Mouse (Mus musculus): ENCODE measurements around the gene Setd4. TPM values are rescaled to one million over a fixed set of nuclear protein-coding genes. Genes with fewer than 3 reads are reported as not detected.

Setd4 gene
- total RNA-seq, 4 experiments from 2014 or later: 8.6 to 12.9 (median 11.4) TPM

DNA sequence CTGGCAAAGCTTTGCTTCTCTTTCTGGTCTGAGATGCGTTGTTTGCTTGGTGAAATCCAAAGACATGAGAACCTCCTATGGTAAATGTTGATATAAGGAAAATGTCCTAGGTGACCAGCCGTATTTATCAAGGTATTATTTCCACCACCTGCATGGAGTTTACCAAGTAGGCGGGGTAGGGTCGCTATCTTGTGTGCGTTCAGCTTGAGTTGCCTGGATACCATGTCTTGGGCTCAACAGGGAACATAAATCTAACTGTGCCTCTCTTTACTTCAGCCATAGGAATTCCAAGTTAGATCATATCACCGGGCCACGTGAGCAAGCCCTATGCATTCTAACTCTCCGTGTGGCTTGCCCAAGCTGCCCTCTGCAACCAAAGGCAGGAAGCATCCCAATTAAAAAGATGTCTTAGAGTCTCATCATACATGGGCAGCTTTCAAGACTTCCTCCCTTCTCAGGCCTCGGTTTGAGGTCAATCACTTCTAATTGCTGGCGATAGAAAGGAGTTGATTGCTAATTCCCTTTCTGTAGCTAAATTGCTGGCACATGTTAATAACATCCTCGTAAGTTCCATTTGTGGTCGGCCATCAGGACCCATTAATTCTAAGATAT is 57.4 kb downstream of the Setd4 start:
- no peak for DNase-seq (ENCODE audit: low spot score in 2 of 2)

DNA sequence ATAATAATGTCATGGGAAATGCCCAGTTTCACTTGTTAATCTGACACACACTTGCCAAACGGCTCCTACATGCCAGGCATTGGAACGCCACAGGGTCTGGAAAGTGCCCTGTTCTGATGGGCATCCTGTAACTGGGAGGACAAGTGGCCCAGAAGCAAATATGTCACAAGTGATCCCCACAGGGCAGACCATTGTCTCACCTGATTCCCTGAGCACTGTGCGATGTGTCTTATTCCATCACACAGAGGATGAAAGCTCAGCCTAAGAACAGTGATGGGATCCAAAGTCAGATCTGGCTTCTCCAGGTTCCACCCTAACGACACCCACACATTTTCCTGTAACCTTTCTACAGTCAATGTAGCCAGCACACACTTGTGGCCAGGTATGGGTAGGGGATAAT is 58.9 kb downstream of the Setd4 start:
- no peak for DNase-seq (ENCODE audit: low spot score in 2 of 2)

DNA sequence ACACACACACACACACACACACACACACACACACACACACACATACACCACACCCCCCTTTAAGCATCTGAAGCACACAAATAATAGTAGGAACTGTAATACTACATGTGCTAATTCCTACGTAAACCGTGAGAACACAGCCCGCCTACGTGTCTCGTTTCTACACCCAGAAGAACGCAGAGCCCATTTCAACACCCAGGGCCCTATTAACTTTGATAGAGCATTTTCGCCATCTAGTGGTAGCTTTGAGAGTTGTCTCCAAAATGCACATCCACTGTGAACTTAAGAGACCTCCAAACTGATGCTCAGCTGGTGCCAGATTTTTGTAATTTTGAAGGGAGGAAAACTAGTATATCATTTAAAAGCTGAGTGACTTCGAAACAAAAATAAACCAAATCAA is 60.2 kb downstream of the Setd4 start:
- peak; percentile 29 to 65 for DNase-seq (ENCODE audit: low spot score in 2 of 2)

DNA sequence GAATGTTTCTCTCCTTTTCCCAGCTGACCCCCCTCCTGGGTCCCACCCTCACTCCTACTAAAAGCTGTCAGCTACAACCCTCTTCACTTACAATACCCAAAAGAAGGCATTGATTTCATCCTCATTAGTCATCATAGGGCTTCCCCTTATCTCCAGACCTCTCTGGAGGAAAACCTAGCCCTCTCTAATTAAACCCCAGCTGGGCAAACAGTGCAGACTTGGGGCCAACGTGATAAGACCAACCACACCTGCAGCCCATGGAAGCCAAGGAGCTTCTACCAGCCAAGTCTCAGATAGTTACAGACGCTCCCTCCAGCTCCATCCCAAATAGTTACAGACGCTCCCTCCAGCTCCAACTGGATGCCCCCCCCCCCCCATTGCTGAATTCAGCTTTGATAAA is 64.0 kb downstream of the Setd4 start:
- DNase-seq (ENCODE audit: low spot score in 2 of 2): no peak

DNA sequence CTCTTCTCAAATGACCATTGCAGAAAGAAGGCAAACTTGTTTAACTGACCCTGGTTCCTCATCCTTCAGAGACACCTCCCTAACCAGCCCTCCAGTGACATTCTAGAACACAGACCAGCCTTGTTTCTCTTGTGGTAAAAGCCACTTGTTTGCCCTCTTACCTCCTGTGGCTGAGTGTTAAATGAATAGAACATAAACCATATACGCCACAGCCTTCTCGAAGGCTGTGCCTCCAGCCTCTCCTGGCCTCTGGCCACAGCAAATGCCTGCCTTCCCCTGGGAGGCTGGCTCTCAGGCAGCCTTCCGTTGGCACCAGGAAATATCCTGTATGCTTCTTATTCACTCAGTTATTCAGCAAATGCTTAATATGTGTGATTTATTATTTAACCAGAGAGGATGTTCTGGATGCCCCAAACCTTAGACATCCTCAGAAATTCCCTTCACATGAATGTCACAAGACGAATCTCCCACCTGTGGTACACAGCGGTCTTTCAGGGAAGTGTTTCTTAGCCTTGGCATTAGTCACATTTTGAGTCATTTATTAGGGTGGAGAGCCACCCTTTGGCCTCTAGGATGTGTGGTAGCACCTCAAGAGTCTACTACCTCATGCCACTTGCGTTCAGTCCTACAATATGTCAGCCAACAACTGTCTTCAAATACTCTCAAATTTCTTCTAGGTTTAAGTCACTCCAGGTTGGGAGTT is 68.6 kb downstream of the Setd4 start:
- DNase-seq (ENCODE audit: low spot score in 2 of 2): no peak

Other genes with a start within 250 kb of the Setd4 start
- gene Cbr1, start 1.8 kb upstream of the Setd4 start, total RNA-seq (2022): 10 to 100 TPM; 65.9 to 72.9 (median 71.2) TPM
- gene Gm5678, start 24.0 kb upstream of the Setd4 start, total RNA-seq (2022): 1 to 10 TPM; 1.2 to 3.0 (median 2.5) TPM
- 10 to 100 TPM; 16.9 to 19.0 (median 17.5) TPM for gene Cbr3, start 79.2 kb upstream of the Setd4 start, total RNA-seq (2022)
- 100 to 1,000 TPM in 3 of 4 experiments, 10 to 100 TPM in 1; 88.7 to 126 (median 112) TPM for gene Dop1b, start 107.8 kb upstream of the Setd4 start, total RNA-seq (2022)
- 10 to 100 TPM; 29.2 to 48.5 (median 41.1) TPM for gene Morc3, start 228.1 kb upstream of the Setd4 start, total RNA-seq (2022)